Mouse (Mus musculus) liver, postnatal 0 days (tissue): ENCODE results near the gene Pnpla2. TPM values are rescaled to one million over a fixed set of nuclear protein-coding genes. Genes with fewer than 3 reads are reported as not detected.

Experiments used
- ATAC-seq: fragments of 200-750 bp; cut with Nextera tagmentation; 2 replicates; pipeline ENCODE4 v1.8.0; 2017; ENCODE audit warnings: mild to moderate bottlenecking, moderate library complexity
- DNase-seq: peaks from one replicate; pipeline ENCODE4 v3.0.0-alpha.2; 2016
- H3K27ac ChIP-seq: fragments of 300-500 bp; sonication (generic); 2 replicates; pipeline ENCODE4 v1.5.1; 2014; ENCODE audit warnings: antibody characterized with exemption, moderate library complexity, mild to moderate bottlenecking, low read depth
- H3K27me3 ChIP-seq: fragments of 300-500 bp; sonication (generic); 2 replicates; pipeline ENCODE4 v1.6.1; 2014; ENCODE audit warnings: low read length, control low read depth, mixed read lengths; ENCODE audit not compliant: insufficient read depth
- H3K36me3 ChIP-seq: fragments of 300-500 bp; sonication (generic); replicated peaks from 2 replicates; pipeline ENCODE4 v1.6.1; 2014; ENCODE audit warnings: mild to moderate bottlenecking, control low read depth, low read length, moderate library complexity, mixed read lengths; ENCODE audit not compliant: insufficient read depth
- H3K4me1 ChIP-seq: fragments of 300-500 bp; sonication (generic); 2 replicates; pipeline ENCODE4 v1.6.1; 2014; ENCODE audit warnings: antibody characterized with exemption, mild to moderate bottlenecking, control low read depth; ENCODE audit not compliant: insufficient read depth
- H3K4me2 ChIP-seq: fragments of 300-500 bp; sonication (generic); 2 replicates; pipeline ENCODE4 v1.6.1; 2014; ENCODE audit warnings: low read depth, mild to moderate bottlenecking, low read length, moderate library complexity, mixed read lengths
- H3K4me3 ChIP-seq: fragments of 300-500 bp; sonication (generic); 2 replicates; pipeline ENCODE4 v1.5.1; 2014; ENCODE audit warnings: low read depth, low read length
- H3K9ac ChIP-seq: fragments of 300-500 bp; sonication (generic); replicated peaks from 2 replicates; pipeline ENCODE4 v1.6.1; 2014; ENCODE audit warnings: mild to moderate bottlenecking, moderate library complexity
- H3K9me3 ChIP-seq: fragments of 300-500 bp; sonication (generic); 2 replicates; pipeline ENCODE4 v1.6.1; 2016; ENCODE audit warnings: mild to moderate bottlenecking, control low read depth, low read length, mixed read lengths
- CTCF ChIP-seq: sonication (generic); IDR thresholded peaks from 2 replicates; pipeline ENCODE4 v1.5.1; 2016; ENCODE audit warnings: antibody characterized with exemption, low read depth
- EP300 ChIP-seq: IDR thresholded peaks from 2 replicates; pipeline ENCODE4 v1.6.1; 2016; ENCODE audit warnings: antibody characterized with exemption, low read depth, mild to moderate bottlenecking
- WGBS: fragments of 180-500 bp; shearing (Covaris S2); extraction: QIAGEN DNeasy Blood & Tissue Kit; methylation state at CpG from one replicate; pipeline ENCODE4 v1.1.7; 2014; ENCODE audit not compliant: insufficient replicate concordance; 5-methylcytosine and 5-hydroxymethylcytosine counted together
- polyA plus RNA-seq: library from polyadenylated mRNA; unstranded; fragments of >200 nt; fragmentation: Nextera tagmentation; extraction: Ambion mirVana; gene quantifications from 2 replicates; pipeline ENCODE4 v1.2.1, GENCODE M21; 2015

Gene Pnpla2
- polyA plus RNA-seq, 1 experiment from 2014 or later: 47.1 TPM

DNA sequence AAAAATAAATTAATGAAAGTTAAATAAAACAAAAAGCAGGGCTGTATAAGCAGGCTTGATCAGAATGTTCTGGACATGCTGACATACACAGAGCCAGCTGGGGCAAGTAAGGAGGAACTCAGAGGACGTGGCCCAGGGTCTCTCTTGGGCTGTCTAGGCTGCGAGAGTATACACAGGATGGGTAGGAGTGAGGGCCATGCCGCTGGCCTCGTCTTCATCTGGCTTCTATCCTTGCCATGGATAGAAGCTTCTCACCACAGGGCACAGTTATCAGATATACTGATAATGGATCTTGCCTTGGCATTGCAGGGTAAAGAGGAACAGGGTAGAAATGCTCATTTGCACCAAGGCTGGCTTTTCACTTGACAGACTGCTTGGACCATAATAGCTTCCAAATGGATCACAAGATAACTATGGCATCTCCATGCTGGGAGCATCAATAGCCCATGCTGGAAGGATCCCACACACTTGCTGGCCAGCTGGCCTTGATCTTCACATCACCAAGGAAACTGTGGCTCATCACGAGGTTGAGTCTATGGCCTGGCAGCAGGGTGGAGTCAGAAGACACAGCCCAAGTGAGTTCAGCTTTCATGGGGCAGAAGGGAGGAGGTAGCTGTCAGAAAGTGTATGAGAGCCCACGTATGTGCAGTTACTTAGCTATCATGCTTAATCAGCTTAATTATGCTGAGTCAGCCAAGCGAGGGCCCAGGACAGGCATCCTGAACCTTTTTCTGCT lies 47.0 kb downstream of the Pnpla2 start:
- H3K4me1 ChIP-seq: peaks cover 4% of the 10 kb centered on the region; the same call in 1 of the 2 replicates
- no peak overlapping the region for H3K4me3 ChIP-seq
- H3K9ac ChIP-seq: no peak overlapping the region
- H3K27me3 ChIP-seq: no peaks in the 10 kb centered on the region
- 80% methylated on average over 7 of the region's 7 CpGs for WGBS
- DNase-seq (no peak), ATAC-seq (no peak)
- H3K36me3 ChIP-seq: 0 out of 2 replicates have a peak, but pooled peaks cover 5% of the 10 kb centered on the region
- no peak overlapping the region for H3K4me2 ChIP-seq
- no peaks in the 10 kb centered on the region for H3K9me3 ChIP-seq
- no peak overlapping the region for H3K27ac ChIP-seq
- TF ChIP-seq CTCF (no peak), EP300 (no peak)

DNA sequence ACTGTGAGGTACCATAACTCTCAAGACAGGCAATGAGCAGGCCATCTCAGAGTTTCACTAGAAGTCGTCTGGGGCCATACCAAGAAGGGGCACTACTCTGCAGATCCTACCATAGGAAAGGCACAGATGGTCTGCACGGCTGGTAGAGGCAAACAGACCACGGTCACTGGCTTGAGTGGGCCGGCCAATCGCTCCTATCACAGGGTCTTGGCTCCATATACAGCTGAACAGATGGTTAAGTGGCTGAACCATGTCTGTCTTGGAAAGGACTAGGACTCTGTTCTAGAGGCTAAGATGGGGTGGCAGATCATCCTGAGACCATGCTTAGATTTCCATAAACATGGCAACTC lies 47.5 kb downstream of the Pnpla2 start:
- TF ChIP-seq EP300: no peak
- TF ChIP-seq CTCF: no peak
- Histone ChIP-seq H3K36me3 (0 out of 2 replicates have a peak, but pooled peaks cover 5% of the 10 kb centered on the region), H3K27me3 (no peaks in the 10 kb centered on the region), H3K9ac (no peak overlapping the region), H3K4me2 (no peak overlapping the region), H3K4me1 (peaks cover 4% of the 10 kb centered on the region; the same call in 1 of the 2 replicates), H3K27ac (no peak overlapping the region), H3K4me3 (no peak overlapping the region), H3K9me3 (no peaks in the 10 kb centered on the region)
- WGBS: 96% methylated on average over 5 of the region's 5 CpGs
- DNase-seq (no peak), ATAC-seq (no peak)

- Histone ChIP-seq H3K27me3 (no peaks in the 10 kb centered on the region), H3K36me3 (peaks cover 15% of the 10 kb centered on the region; the same call in 1 of the 2 replicates), H3K27ac (peak overlapping the region; percentile 60), H3K9me3 (no peaks in the 10 kb centered on the region), H3K4me2 (peak overlapping the region; percentile 67), H3K4me1 (peaks cover 4% of the 10 kb centered on the region; the same call in 1 of the 2 replicates), H3K4me3 (peak overlapping the region; percentile 53), H3K9ac (peak overlapping the region; percentile 70)
- WGBS: 69% methylated on average over 2 of the region's 2 CpGs
- peak; percentile 62 for ATAC-seq
- no peak for DNase-seq
- TF ChIP-seq EP300 (no peak), CTCF (no peak)
Measured at GRCm38 (mm10) chr7:141506278-141506677, 51.3 kb downstream of the Pnpla2 start.

DNA sequence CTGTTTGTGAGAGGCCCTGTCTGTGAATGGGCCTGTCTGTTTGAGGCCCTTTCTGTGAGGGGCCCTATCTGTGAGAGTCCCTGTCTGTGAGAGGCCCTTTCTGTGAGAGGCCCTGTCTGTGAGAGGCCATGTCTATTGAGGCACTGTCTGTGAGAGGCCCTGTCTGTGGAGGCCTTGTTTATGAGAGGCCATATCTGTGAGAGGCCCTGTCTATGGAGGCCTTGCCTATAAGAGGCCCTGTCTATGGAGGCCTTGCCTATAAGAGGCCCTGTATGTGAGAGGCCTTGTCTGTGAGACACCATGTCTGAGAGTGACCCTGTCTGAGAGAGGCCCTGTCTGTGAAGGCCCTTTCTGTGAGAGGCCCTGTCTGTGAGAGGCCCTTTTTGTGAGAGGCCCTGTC lies 53.2 kb downstream of the Pnpla2 start:
- H3K9ac ChIP-seq: peak overlapping the region; percentile 70

DNA sequence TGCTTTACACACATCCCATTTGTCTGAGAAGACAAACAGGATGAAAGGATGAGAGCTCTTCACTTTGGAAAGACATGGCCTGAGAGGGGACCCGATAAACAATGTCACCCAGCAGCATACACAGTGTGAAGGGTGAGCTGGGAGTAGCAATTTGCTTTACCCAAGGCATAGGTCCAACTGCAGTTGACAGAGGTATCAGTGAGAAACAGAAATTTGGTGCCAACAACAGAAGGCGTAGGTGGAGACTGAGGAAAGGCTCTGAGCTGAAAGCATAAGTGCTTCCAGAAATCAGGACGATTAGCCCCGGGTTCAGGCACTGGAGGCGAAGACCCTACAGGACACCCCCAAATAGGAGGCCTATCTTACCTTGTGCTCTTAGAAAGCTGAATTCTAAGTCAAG lies 55.2 kb downstream of the Pnpla2 start:
- no peak for DNase-seq
- no peaks in the 10 kb centered on the region for H3K4me1 ChIP-seq
- H3K9me3 ChIP-seq: no peaks in the 10 kb centered on the region
- peaks cover 20% of the 10 kb centered on the region for H3K36me3 ChIP-seq
- H3K27me3 ChIP-seq: no peaks in the 10 kb centered on the region
- no peak overlapping the region for H3K4me3 ChIP-seq
- ATAC-seq: no peak
- no peak overlapping the region for H3K27ac ChIP-seq
- H3K9ac ChIP-seq: no peak overlapping the region
- H3K4me2 ChIP-seq: no peak overlapping the region
- 88% methylated on average over 5 of the region's 5 CpGs for WGBS
- no peak for TF ChIP-seq EP300
- TF ChIP-seq CTCF: no peak

More for the DNA sequence above, 53.2 kb downstream of the Pnpla2 start:
- peak; percentile 48 for ATAC-seq
- Histone ChIP-seq H3K4me2 (peak overlapping the region; percentile 67), H3K4me1 (no peaks in the 10 kb centered on the region), H3K9me3 (no peaks in the 10 kb centered on the region), H3K4me3 (peak overlapping the region; percentile 53), H3K27me3 (no peaks in the 10 kb centered on the region), H3K36me3 (peaks cover 17% of the 10 kb centered on the region), H3K27ac (peak overlapping the region; percentile 60)
- TF ChIP-seq EP300 (no peak), CTCF (no peak)
- DNase-seq: no peak

Other genes starting within 250 kb of the Pnpla2 start
- gene Lmntd2, start 241.1 kb upstream of the Pnpla2 start, polyA plus RNA-seq: 0.49 TPM in 2 replicates
- 24.9 and 27.3 TPM in 2 replicates for gene Rassf7, start 239.3 kb upstream of the Pnpla2 start, polyA plus RNA-seq
- gene Phrf1, start 226.4 kb upstream of the Pnpla2 start, polyA plus RNA-seq: 10.8 and 14.3 TPM in 2 replicates
- 22.9 and 25.4 TPM in 2 replicates for gene Irf7, start 188.7 kb upstream of the Pnpla2 start, polyA plus RNA-seq
- gene Cdhr5, start 178.4 kb upstream of the Pnpla2 start, polyA plus RNA-seq: 1.1 and 1.3 TPM in 2 replicates
- not detected in 2 replicates for gene Sct, start 176.1 kb upstream of the Pnpla2 start, polyA plus RNA-seq
- gene Drd4, start 163.2 kb upstream of the Pnpla2 start, polyA plus RNA-seq: not detected in 2 replicates
- gene Deaf1, start 127.5 kb upstream of the Pnpla2 start, polyA plus RNA-seq: 10.7 and 11.9 TPM in 2 replicates
- gene Tmem80, start 127.5 kb upstream of the Pnpla2 start, polyA plus RNA-seq: 9.2 and 11.9 TPM in 2 replicates
- gene Eps8l2, start 116.3 kb upstream of the Pnpla2 start, polyA plus RNA-seq: 22.2 and 25.4 TPM in 2 replicates
- gene Taldo1, start 63.0 kb upstream of the Pnpla2 start, polyA plus RNA-seq: 246 and 265 TPM in 2 replicates
- gene Gatd1, start 41.1 kb upstream of the Pnpla2 start, polyA plus RNA-seq: 17.4 and 18.2 TPM in 2 replicates
- gene Cend1, start 25.7 kb upstream of the Pnpla2 start, polyA plus RNA-seq: not detected in 2 replicates
- 38.4 and 41.6 TPM in 2 replicates for gene Slc25a22, start 17.3 kb upstream of the Pnpla2 start, polyA plus RNA-seq
- gene Pidd1, start 11.2 kb upstream of the Pnpla2 start, polyA plus RNA-seq: 3.6 and 4.3 TPM in 2 replicates
- gene Rplp2, start 7.8 kb upstream of the Pnpla2 start, polyA plus RNA-seq: 861 and 865 TPM in 2 replicates
- gene Cracr2b, start 5.9 kb downstream of the Pnpla2 start, polyA plus RNA-seq: 6.3 and 7.3 TPM in 2 replicates
- gene Cd151, start 12.2 kb downstream of the Pnpla2 start, polyA plus RNA-seq: 5.1 and 6.6 TPM in 2 replicates
- 41.8 and 45.1 TPM in 2 replicates for gene Polr2l, start 19.9 kb downstream of the Pnpla2 start, polyA plus RNA-seq
- 72.2 and 77.0 TPM in 2 replicates for gene Tspan4, start 20.0 kb downstream of the Pnpla2 start, polyA plus RNA-seq
- 12.6 and 14.7 TPM in 2 replicates for gene Chid1, start 84.7 kb downstream of the Pnpla2 start, polyA plus RNA-seq
- gene Ap2a2, start 107.0 kb downstream of the Pnpla2 start, polyA plus RNA-seq: 27.8 and 33.8 TPM in 2 replicates
- gene Muc6, start 200.1 kb downstream of the Pnpla2 start, polyA plus RNA-seq: 0.71 and 0.81 TPM in 2 replicates
- gene Muc2, start 235.1 kb downstream of the Pnpla2 start, polyA plus RNA-seq: 0.12 TPM in 1 of 2 replicates, not detected in the other